8 mouse cellular contexts compared by ENCODE assay signal in genomic region chr12:50549860-50550555, GRCm38 (mm10).
A peak's percentile ranks its signal among the peaks of the same experiment; 100 is the strongest.
DNase-seq lines count a peak whose midpoint lies in the region; ATAC-seq lines count a peak whose summit lies in the region.

No protein-coding gene starts in this region.

- no peaks in the 10 kb centered on the region for H3K36me3 ChIP-seq in kidney, embryonic 14.5 days (ENCODE audit: control insufficient read depth, insufficient read depth, low read length)

- H3K4me1 ChIP-seq in kidney, embryonic 14.5 days (ENCODE audit: control insufficient read depth, insufficient read depth, low read length), result no peaks in the 10 kb centered on the region

- H3K4me3 ChIP-seq in kidney, embryonic 14.5 days (ENCODE audit: low read length), result no peak overlapping the region

- no peak overlapping the region for H3K9ac ChIP-seq in kidney, embryonic 14.5 days (ENCODE audit: low read depth, low read length)

- H3K9me3 ChIP-seq in kidney, embryonic 14.5 days (ENCODE audit: control insufficient read depth, low read length), result no peaks in the 10 kb centered on the region

- no peaks in the 10 kb centered on the region for H3K27me3 ChIP-seq in kidney, embryonic 14.5 days (ENCODE audit: control insufficient read depth, insufficient read depth, low read length)

- no peak overlapping the region for H3K4me2 ChIP-seq in kidney, embryonic 14.5 days (replicated peaks; ENCODE audit: low read depth, low read length)

- no peak overlapping the region for H3K27ac ChIP-seq in kidney, embryonic 14.5 days (ENCODE audit: low read depth, low read length)

- peak; percentile 6 for DNase-seq in kidney, adult 18-20 months
- DNase-seq in adrenal gland, postnatal 14 days, result peak; percentile 67
- DNase-seq in frontal cortex, adult 2 months (ENCODE audit: extremely low spot score in 1 of 2, low spot score in 1 of 2), result peak; percentile 24 to 82
- DNase-seq in layer of hippocampus, adult 9-11 months, result peak; percentile 65
- DNase-seq in right cerebral cortex, postnatal 4 days, result peak; percentile 77
- DNase-seq in natural killer cell, adult 2 months (ENCODE audit: low spot score in 2 of 2), result no peak
- no peak for DNase-seq in thymus, postnatal 36 days

- ATAC-seq in kidney, embryonic 14.5 days (ENCODE audit: low FRiP score, low TSS enrichment), result no peak

- 90% methylated on average over 8 of the region's 8 CpGs for WGBS in kidney, embryonic 14.5 days

Comparison
In these comparisons a context has a peak if more than half of its experiments do, and no peak if none do; other contexts are left out.
1. DNase-seq: peak in kidney, adult 18-20 months (single experiment), adrenal gland, postnatal 14 days (single experiment), frontal cortex, adult 2 months (2 of 2), layer of hippocampus, adult 9-11 months (single experiment) and right cerebral cortex, postnatal 4 days (single experiment); none in natural killer cell, adult 2 months (0 of 2) and thymus, postnatal 36 days (0 of 2).